Mouse (Mus musculus) lung, postnatal 0 days (tissue): Measurements from ENCODE around the gene Ppig. TPM values are rescaled to one million over a fixed set of nuclear protein-coding genes. Genes with fewer than 3 reads are reported as not detected.

ENCODE experiments used
- ATAC-seq: fragments of 200-750 bp; cut with Nextera tagmentation; 2 replicates; pipeline ENCODE4 v1.8.0; 2017; ENCODE audit warnings: moderate library complexity
- DNase-seq: peaks from one replicate; pipeline ENCODE4 v3.0.0-alpha.2; 2016; ENCODE audit warnings: low spot score
- H3K27ac ChIP-seq: fragments of 300-500 bp; sonication (generic); 2 replicates; pipeline ENCODE4 v1.5.1; 2014; ENCODE audit warnings: antibody characterized with exemption, mild to moderate bottlenecking, low read length, mixed read lengths
- H3K27me3 ChIP-seq: fragments of 300-500 bp; sonication (generic); replicated peaks from 2 replicates; pipeline ENCODE4 v1.6.1; 2014; ENCODE audit warnings: low read length, mixed read lengths; ENCODE audit not compliant: insufficient read depth
- H3K36me3 ChIP-seq: fragments of 300-500 bp; sonication (generic); 2 replicates; pipeline ENCODE4 v1.6.1; 2014; ENCODE audit warnings: low read length, mixed read lengths; ENCODE audit not compliant: insufficient read depth
- H3K4me1 ChIP-seq: fragments of 300-500 bp; sonication (generic); 2 replicates; pipeline ENCODE4 v1.6.1; 2014; ENCODE audit warnings: antibody characterized with exemption, low read depth, low read length, mixed read lengths; ENCODE audit not compliant: insufficient read depth
- H3K4me2 ChIP-seq: fragments of 300-500 bp; sonication (generic); replicated peaks from 2 replicates; pipeline ENCODE4 v1.6.1; 2014; ENCODE audit warnings: low read depth, mild to moderate bottlenecking, low read length, moderate library complexity, mixed read lengths
- H3K4me3 ChIP-seq: fragments of 300-500 bp; sonication (generic); 2 replicates; pipeline ENCODE4 v1.5.1; 2014; ENCODE audit warnings: low read depth, low read length
- H3K9ac ChIP-seq: fragments of 300-500 bp; sonication (generic); replicated peaks from 2 replicates; pipeline ENCODE4 v1.6.1; 2014; ENCODE audit warnings: low read depth, mild to moderate bottlenecking
- H3K9me3 ChIP-seq: fragments of 300-500 bp; sonication (generic); 2 replicates; pipeline ENCODE4 v1.6.1; 2016; ENCODE audit warnings: low read length, mixed read lengths
- CTCF ChIP-seq: IDR thresholded peaks from 2 replicates; pipeline ENCODE4 v1.5.1; 2016; ENCODE audit warnings: antibody characterized with exemption, mild to moderate bottlenecking
- EP300 ChIP-seq: IDR thresholded peaks from 2 replicates; pipeline ENCODE4 v1.6.1; 2016; ENCODE audit warnings: antibody characterized with exemption, mild to moderate bottlenecking, control low read depth
- WGBS: fragments of 180-500 bp; shearing (Covaris S2); extraction: QIAGEN DNeasy Blood & Tissue Kit; methylation state at CpG from one replicate; pipeline ENCODE4 v1.1.7; 2014; 5-methylcytosine and 5-hydroxymethylcytosine counted together
- polyA plus RNA-seq: library from polyadenylated mRNA; unstranded; fragments of >200 nt; fragmentation: Nextera tagmentation; extraction: Ambion mirVana; gene quantifications from 2 replicates; pipeline ENCODE4 v1.2.1, GENCODE M21; 2015

Ppig gene
- polyA plus RNA-seq, 1 experiment from 2014 or later: 96.5 TPM

GRCm38 (mm10) chr2:69722650-69723518 lies 539 bp downstream of the Ppig start:
- TF ChIP-seq EP300 (no peak), CTCF (no peak)
- Histone ChIP-seq H3K4me2 (peak overlapping the region; percentile 60), H3K27me3 (no peaks in the 10 kb centered on the region), H3K4me1 (no peaks in the 10 kb centered on the region), H3K36me3 (no peaks in the 10 kb centered on the region), H3K9ac (peak overlapping the region; percentile 91), H3K4me3 (peak overlapping the region; percentile 85), H3K9me3 (no peaks in the 10 kb centered on the region), H3K27ac (peak overlapping the region; percentile 91)
- under 1% methylated on average over 83 of the region's 91 CpGs for WGBS
- peak; percentile 97 for DNase-seq
- ATAC-seq: peak; percentile 96

GRCm38 (mm10) chr2:69723519-69723825 lies 1.1 kb downstream of the Ppig start:
- Histone ChIP-seq H3K4me3 (peak overlapping the region; percentile 85), H3K27ac (peak overlapping the region; percentile 91), H3K27me3 (no peaks in the 10 kb centered on the region), H3K4me1 (no peaks in the 10 kb centered on the region), H3K36me3 (no peaks in the 10 kb centered on the region), H3K9ac (peak overlapping the region; percentile 91), H3K9me3 (no peaks in the 10 kb centered on the region), H3K4me2 (peak overlapping the region; percentile 60)
- no peak for TF ChIP-seq EP300
- TF ChIP-seq CTCF: no peak
- WGBS: under 1% methylated on average over 13 of the region's 13 CpGs
- DNase-seq: no peak
- no peak for ATAC-seq

GRCm38 (mm10) chr2:69745091-69745490 lies 22.7 kb downstream of the Ppig start:
- no peaks in the 10 kb centered on the region for H3K4me1 ChIP-seq
- no peak for TF ChIP-seq EP300
- peak; percentile 48 for TF ChIP-seq CTCF

GRCm38 (mm10) chr2:69760980-69761379 lies 38.6 kb downstream of the Ppig start:
- Histone ChIP-seq H3K27ac (no peak overlapping the region), H3K9me3 (no peaks in the 10 kb centered on the region), H3K4me3 (no peak overlapping the region), H3K9ac (no peak overlapping the region), H3K4me2 (no peak overlapping the region), H3K36me3 (no peaks in the 10 kb centered on the region), H3K27me3 (no peaks in the 10 kb centered on the region), H3K4me1 (no peaks in the 10 kb centered on the region)
- no peak for TF ChIP-seq CTCF
- no peak for TF ChIP-seq EP300
- no peak for ATAC-seq
- 83% methylated on average over 5 of the region's 5 CpGs for WGBS
- no peak for DNase-seq

More at GRCm38 (mm10) chr2:69745091-69745490, 22.7 kb downstream of the Ppig start:
- Histone ChIP-seq H3K9ac (no peak overlapping the region), H3K27me3 (no peaks in the 10 kb centered on the region), H3K4me3 (no peak overlapping the region), H3K4me2 (no peak overlapping the region), H3K9me3 (no peaks in the 10 kb centered on the region), H3K27ac (no peak overlapping the region), H3K36me3 (peaks cover 28% of the 10 kb centered on the region)
- WGBS: 95% methylated on average over 1 of the region's 1 CpGs
- ATAC-seq (no peak), DNase-seq (no peak)

GRCm38 (mm10) chr2:69763340-69763739 lies 41.0 kb downstream of the Ppig start:
- Histone ChIP-seq H3K36me3 (no peaks in the 10 kb centered on the region), H3K4me2 (no peak overlapping the region), H3K9ac (no peak overlapping the region), H3K9me3 (no peaks in the 10 kb centered on the region), H3K27ac (no peak overlapping the region), H3K27me3 (no peaks in the 10 kb centered on the region), H3K4me1 (no peaks in the 10 kb centered on the region), H3K4me3 (no peak overlapping the region)
- ATAC-seq (no peak), DNase-seq (no peak)
- WGBS: 94% methylated on average over 4 of the region's 4 CpGs
- TF ChIP-seq CTCF (no peak), EP300 (no peak)

- TF ChIP-seq EP300 (no peak), CTCF (no peak)
Measured at GRCm38 (mm10) chr2:69764716-69765115, 42.4 kb downstream of the Ppig start.

More at GRCm38 (mm10) chr2:69764716-69765115, 42.4 kb downstream of the Ppig start:
- DNase-seq: no peak
- Histone ChIP-seq H3K4me1 (no peaks in the 10 kb centered on the region), H3K27me3 (no peaks in the 10 kb centered on the region), H3K36me3 (no peaks in the 10 kb centered on the region), H3K9ac (no peak overlapping the region), H3K4me3 (no peak overlapping the region), H3K9me3 (no peaks in the 10 kb centered on the region), H3K4me2 (no peak overlapping the region), H3K27ac (no peak overlapping the region)
- ATAC-seq: no peak
- 83% methylated on average over 1 of the region's 1 CpGs for WGBS
